Mouse (Mus musculus) kidney, adult 2 months (tissue): ENCODE data around the gene Fads2.

Source experiments
- CTCF ChIP-seq: fragments of 200-500 bp; conservative IDR thresholded peaks from 2 replicates; pipeline ENCODE4 v1.5.1; 2011; ENCODE audit warnings: low read depth, mild to moderate bottlenecking, control low read depth, low read length, moderate library complexity, mixed read lengths; ENCODE audit not compliant: insufficient read depth, insufficient read length
- POLR2A ChIP-seq: fragments of 200-500 bp; IDR thresholded peaks from one replicate; pipeline ENCODE4 v1.6.1; 2011; ENCODE audit warnings: low read depth, low read length, control low read depth

DNA sequence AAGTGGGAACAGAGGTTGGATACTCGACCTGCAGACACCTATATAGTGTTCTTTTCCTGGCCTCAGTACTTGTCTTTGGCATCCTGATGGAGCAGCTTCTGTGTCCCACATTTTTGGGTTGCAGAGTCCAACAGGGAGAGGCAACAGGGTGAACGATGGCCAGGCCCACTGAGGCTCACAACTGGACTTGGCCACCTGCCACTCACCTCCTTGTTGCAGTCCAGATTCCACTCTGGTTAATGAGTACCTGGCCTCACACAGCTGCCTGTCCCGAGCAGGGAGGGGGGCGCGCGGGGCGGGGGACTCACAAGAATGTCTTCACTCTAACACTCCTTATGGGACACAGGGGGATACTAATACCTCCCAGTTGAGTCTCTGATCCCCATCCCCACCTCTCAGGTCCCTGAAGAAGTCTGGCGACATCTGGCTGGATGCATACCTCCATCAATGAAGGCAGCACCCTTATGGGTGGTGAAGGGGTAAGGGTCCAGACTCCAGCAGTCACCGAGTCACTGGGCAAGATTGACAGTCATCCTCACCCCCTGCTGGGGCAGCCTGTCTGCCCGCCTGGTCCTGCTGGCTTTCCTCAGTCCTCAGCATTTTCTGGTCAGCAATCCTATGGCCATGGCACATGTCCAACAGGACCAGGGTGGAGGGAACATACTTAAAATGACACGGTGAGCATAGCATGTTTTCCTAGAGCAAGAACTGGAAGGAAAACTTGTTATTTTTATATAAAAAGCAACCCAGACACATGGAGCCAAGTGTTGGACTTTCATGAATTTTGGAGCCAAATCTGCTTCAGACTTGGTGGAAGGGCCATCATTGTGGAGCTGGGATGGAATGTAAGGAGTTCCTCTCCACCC lies 43.8 kb downstream of the Fads2 start:
- TF ChIP-seq CTCF: no peak
- TF ChIP-seq POLR2A: no peak
